Mouse (Mus musculus): ENCODE measurements at regions not wholly inside any gene's neighbourhood (a gene's known extent, or its start where the extent isn't known, plus 50 kb on each side); places are given as distances from the start of the nearest gene placed in this dataset.

DNA sequence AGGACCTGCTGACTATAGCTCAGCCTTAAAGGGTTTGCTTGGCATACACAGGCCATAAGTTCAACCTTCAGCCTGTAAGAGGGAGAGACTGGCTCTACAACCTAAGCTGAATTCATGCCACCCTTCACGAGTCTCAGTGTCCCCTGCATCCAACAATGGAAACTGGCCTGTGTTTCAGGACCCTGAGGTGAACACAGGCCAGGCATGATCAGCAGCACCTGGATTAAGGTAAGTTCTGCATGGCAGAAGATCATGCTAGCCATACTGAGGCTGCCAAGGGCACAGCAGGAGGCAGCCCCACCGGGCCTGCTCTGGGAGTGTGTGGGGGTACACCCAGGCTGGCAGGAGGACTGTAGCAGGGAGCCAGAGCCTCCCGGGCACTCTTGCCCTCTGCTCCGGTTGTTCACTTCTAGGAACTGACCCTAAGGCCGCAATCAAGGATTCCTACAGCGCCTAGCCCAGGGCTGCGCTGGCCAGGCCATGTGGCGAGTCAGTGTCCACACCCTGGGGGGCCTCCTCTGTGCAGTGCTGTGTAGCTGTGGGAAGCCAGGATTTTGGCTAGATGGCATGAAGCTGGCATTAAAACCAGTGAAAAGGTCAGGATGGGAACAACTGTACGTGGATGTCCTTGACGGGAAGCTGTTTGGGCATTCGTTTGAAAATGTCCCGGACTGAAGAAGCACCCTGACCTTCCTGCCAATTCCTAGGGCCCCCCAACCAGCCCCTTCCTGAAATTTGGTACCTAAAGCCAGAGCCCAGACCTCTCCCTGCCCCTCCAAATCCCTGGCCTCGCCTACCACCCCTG lies 74.8 kb upstream of the Ppp2r5c start:
- Histone ChIP-seq H3K27me3 (ENCODE audit: control insufficient read depth, insufficient read depth, low read length) (no peaks in the 10 kb centered on the region), H3K27ac (ENCODE audit: control insufficient read depth, insufficient read depth, low read depth, low read length) (no peak overlapping the region), H3K4me1 (ENCODE audit: control insufficient read depth, insufficient read depth, low read length) (peaks cover 6% of the 10 kb centered on the region), H3K36me3 (ENCODE audit: control insufficient read depth, insufficient read depth, low read length) (no peaks in the 10 kb centered on the region), H3K4me3 (ENCODE audit: control insufficient read depth, low read depth, low read length) (no peak overlapping the region)
- TF ChIP-seq CTCF (IDR thresholded peaks at IDR 0.05; ENCODE audit: control insufficient read depth, insufficient read depth, insufficient replicate concordance, low read depth, low read length) (no peak), POLR2A (IDR thresholded peaks at IDR 0.05; ENCODE audit: control insufficient read depth, low read depth, low read length) (no peak)

DNA sequence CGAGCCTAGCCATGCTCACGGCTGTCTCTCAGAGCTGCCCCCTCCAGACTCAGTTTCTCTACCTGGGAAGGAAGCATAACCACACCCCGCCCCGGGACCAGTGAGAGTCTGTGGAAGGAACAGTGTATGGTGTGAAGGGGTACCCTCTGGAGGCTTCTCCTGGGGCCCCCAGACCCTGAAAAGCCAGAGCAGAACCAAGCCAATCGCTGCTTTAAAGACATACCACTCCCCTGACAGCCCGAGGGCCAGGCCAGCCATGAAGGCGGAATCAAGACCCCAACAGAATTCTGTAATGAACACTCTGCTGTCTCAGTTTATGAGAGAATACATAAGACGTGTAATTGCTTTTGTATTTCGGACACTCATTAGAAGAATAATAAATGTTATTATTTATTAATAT lies 73.9 kb upstream of the Ppp2r5c start:
- no peak overlapping the region for H3K4me3 ChIP-seq (ENCODE audit: control insufficient read depth, low read depth, low read length)
- no peaks in the 10 kb centered on the region for H3K27me3 ChIP-seq (ENCODE audit: control insufficient read depth, insufficient read depth, low read length)
- no peak overlapping the region for H3K27ac ChIP-seq (ENCODE audit: control insufficient read depth, insufficient read depth, low read depth, low read length)
- TF ChIP-seq POLR2A (IDR thresholded peaks at IDR 0.05; ENCODE audit: control insufficient read depth, low read depth, low read length), result no peak
- H3K36me3 ChIP-seq (ENCODE audit: control insufficient read depth, insufficient read depth, low read length), result no peaks in the 10 kb centered on the region
- H3K4me1 ChIP-seq (ENCODE audit: control insufficient read depth, insufficient read depth, low read length), result peaks cover 9% of the 10 kb centered on the region

DNA sequence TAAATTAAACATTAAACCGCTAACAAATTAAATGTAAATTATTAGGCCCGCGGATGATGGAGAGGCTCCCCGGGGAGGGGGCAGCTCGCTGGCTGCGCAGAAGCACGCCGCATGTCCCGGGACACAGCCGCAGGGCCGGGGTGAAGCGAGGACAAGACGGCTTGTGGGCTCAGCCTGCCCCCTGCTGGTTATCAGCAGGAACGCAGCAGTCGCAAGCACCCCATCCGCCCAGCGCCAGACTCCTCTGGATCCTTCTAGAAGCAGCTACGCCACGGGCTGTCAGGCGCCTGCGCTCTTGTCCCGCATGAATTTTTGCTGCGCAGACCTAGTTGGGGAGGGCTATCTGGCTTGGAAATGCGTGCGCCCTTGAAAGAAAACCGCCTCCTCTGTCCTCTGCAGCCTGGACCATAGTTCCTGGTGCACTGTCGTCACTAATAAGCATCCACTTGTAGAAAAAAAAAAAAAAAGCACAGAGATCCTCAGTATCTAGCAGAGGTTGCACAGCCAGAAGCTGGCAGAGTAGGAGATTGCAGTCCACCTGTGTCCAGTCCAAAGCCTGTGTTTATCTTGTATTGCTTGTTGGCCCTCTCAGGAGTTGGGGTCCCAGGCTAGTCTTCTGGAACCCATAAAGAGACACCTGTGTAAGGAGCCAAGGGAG lies 73.4 kb upstream of the Ppp2r5c start:
- TF ChIP-seq CTCF (IDR thresholded peaks at IDR 0.05; ENCODE audit: control insufficient read depth, insufficient read depth, insufficient replicate concordance, low read depth, low read length), result peak; percentile 95
- no peak for TF ChIP-seq POLR2A (IDR thresholded peaks at IDR 0.05; ENCODE audit: control insufficient read depth, low read depth, low read length)
- Histone ChIP-seq H3K4me1 (ENCODE audit: control insufficient read depth, insufficient read depth, low read length) (peaks cover 9% of the 10 kb centered on the region), H3K36me3 (ENCODE audit: control insufficient read depth, insufficient read depth, low read length) (no peaks in the 10 kb centered on the region), H3K4me3 (ENCODE audit: control insufficient read depth, low read depth, low read length) (no peak overlapping the region), H3K27ac (ENCODE audit: control insufficient read depth, insufficient read depth, low read depth, low read length) (no peak overlapping the region), H3K27me3 (ENCODE audit: control insufficient read depth, insufficient read depth, low read length) (no peaks in the 10 kb centered on the region)

DNA sequence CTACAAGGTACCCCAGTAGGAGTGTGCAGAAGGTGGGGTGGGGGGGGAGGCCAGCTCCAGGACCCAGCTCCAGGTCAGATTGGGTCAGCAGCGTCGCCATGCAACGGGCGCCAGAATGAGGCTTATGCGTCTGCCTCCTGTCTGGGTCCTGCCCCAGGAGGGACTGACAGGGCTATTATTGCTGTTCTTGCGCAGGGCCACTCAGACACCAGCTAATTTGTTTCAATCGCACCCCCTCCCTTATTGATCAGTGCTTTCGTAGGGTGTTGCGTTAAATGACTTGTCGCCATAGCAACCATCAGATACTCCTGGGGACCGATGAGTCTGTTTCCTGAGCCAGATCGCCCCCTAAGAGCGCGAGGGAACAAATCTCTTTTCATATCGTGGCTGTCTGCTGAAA lies 71.8 kb upstream of the Ppp2r5c start:
- Histone ChIP-seq H3K4me1 (ENCODE audit: control insufficient read depth, insufficient read depth, low read length) (peaks cover 9% of the 10 kb centered on the region), H3K27ac (ENCODE audit: control insufficient read depth, insufficient read depth, low read depth, low read length) (no peak overlapping the region), H3K27me3 (ENCODE audit: control insufficient read depth, insufficient read depth, low read length) (no peaks in the 10 kb centered on the region), H3K36me3 (ENCODE audit: control insufficient read depth, insufficient read depth, low read length) (no peaks in the 10 kb centered on the region), H3K4me3 (ENCODE audit: control insufficient read depth, low read depth, low read length) (no peak overlapping the region)
- no peak for TF ChIP-seq POLR2A (IDR thresholded peaks at IDR 0.05; ENCODE audit: control insufficient read depth, low read depth, low read length)
- TF ChIP-seq CTCF (IDR thresholded peaks at IDR 0.05; ENCODE audit: control insufficient read depth, insufficient read depth, insufficient replicate concordance, low read depth, low read length), result no peak

DNA sequence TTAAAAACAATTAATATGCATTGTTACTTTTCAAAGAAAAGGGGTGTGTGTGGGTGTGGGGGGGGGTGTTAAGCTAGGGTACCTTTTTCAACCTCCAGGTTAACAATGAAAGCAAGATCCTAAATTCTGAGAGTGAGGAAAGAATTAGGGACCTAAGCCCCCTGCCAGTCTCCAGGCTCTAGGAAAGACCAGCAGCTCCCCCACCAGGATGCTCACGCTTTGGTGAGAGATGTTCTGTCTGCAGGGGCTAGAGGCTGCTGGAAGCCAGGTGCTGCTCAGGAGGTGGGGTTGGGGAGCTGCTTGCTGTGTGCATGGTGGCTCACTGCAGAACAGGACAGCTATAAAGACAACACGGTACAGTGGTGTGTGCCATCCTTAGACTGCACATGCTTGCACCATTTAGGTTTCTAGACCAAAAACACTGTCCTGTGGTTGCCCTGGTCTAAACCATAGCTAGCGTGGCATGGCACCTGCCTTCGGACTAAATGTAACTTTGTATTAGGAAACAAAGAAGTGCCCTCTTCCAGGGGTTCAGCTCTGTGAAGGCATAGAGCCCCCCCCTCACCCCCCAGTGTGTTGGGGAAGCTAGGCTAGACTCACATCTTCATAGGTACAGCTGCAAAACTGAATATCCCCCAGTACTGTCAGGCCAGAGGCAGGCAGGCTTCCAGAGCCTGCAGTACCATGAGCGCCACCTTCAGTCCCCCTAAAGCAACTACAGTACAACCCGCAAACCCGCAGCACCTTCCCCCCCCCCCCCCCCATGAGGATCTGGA lies 70.7 kb upstream of the Ppp2r5c start:
- Histone ChIP-seq H3K27ac (ENCODE audit: control insufficient read depth, insufficient read depth, low read depth, low read length) (no peak overlapping the region), H3K4me1 (ENCODE audit: control insufficient read depth, insufficient read depth, low read length) (peaks cover 9% of the 10 kb centered on the region), H3K36me3 (ENCODE audit: control insufficient read depth, insufficient read depth, low read length) (no peaks in the 10 kb centered on the region), H3K4me3 (ENCODE audit: control insufficient read depth, low read depth, low read length) (no peak overlapping the region), H3K27me3 (ENCODE audit: control insufficient read depth, insufficient read depth, low read length) (no peaks in the 10 kb centered on the region)
- peak; percentile 50; the same call in 1 of the 2 replicates for TF ChIP-seq CTCF (IDR thresholded peaks at IDR 0.05; ENCODE audit: control insufficient read depth, insufficient read depth, insufficient replicate concordance, low read depth, low read length)
- no peak for TF ChIP-seq POLR2A (IDR thresholded peaks at IDR 0.05; ENCODE audit: control insufficient read depth, low read depth, low read length)

DNA sequence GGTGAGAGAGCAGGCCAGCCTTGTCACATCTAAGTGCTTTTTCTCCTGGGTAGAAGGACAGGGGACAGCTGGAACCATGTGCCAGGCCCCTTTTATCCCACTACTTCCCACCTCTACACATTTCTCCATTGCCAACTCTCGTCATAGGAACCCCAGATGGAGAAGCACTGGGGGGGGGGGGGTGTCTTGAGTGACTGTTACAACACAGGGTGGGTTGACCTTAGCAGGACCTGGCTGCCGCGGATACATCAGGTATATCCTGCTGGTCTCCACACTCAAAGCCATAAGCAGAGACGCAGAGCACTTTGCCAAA lies 70.1 kb upstream of the Ppp2r5c start:
- TF ChIP-seq POLR2A (IDR thresholded peaks at IDR 0.05; ENCODE audit: control insufficient read depth, low read depth, low read length) (no peak), CTCF (IDR thresholded peaks at IDR 0.05; ENCODE audit: control insufficient read depth, insufficient read depth, insufficient replicate concordance, low read depth, low read length) (no peak)
- peaks cover 9% of the 10 kb centered on the region for H3K4me1 ChIP-seq (ENCODE audit: control insufficient read depth, insufficient read depth, low read length)
- H3K27me3 ChIP-seq (ENCODE audit: control insufficient read depth, insufficient read depth, low read length), result no peaks in the 10 kb centered on the region
- no peak overlapping the region for H3K27ac ChIP-seq (ENCODE audit: control insufficient read depth, insufficient read depth, low read depth, low read length)
- no peaks in the 10 kb centered on the region for H3K36me3 ChIP-seq (ENCODE audit: control insufficient read depth, insufficient read depth, low read length)
- no peak overlapping the region for H3K4me3 ChIP-seq (ENCODE audit: control insufficient read depth, low read depth, low read length)

DNA sequence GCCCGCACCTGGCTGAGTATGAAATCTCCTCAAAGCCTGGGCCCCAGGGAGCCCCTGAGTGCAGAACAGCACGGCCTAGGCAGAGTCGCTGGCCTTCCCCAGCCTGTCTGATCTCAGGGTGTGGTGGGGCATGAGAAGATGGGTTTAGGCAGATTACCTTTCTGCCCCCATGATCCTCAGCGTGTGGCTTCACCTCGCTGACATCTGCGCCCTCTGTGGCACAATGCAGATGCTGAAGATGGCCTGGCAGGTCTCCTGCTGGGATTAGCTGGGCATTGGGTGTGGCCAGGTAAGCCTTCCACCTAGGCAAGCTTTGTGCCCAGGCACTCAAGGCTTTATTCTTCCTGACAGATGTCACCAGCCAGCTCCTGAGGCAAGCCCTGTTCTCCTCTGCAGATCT lies 69.6 kb upstream of the Ppp2r5c start:
- TF ChIP-seq POLR2A (IDR thresholded peaks at IDR 0.05; ENCODE audit: control insufficient read depth, low read depth, low read length), result no peak
- no peak for TF ChIP-seq CTCF (IDR thresholded peaks at IDR 0.05; ENCODE audit: control insufficient read depth, insufficient read depth, insufficient replicate concordance, low read depth, low read length)
- H3K27ac ChIP-seq (ENCODE audit: control insufficient read depth, insufficient read depth, low read depth, low read length), result no peak overlapping the region
- no peaks in the 10 kb centered on the region for H3K27me3 ChIP-seq (ENCODE audit: control insufficient read depth, insufficient read depth, low read length)
- no peak overlapping the region for H3K4me3 ChIP-seq (ENCODE audit: control insufficient read depth, low read depth, low read length)
- H3K36me3 ChIP-seq (ENCODE audit: control insufficient read depth, insufficient read depth, low read length), result no peaks in the 10 kb centered on the region
- peaks cover 9% of the 10 kb centered on the region for H3K4me1 ChIP-seq (ENCODE audit: control insufficient read depth, insufficient read depth, low read length)
